Mouse (Mus musculus): ENCODE measurements around the gene Gys2.

DNA sequence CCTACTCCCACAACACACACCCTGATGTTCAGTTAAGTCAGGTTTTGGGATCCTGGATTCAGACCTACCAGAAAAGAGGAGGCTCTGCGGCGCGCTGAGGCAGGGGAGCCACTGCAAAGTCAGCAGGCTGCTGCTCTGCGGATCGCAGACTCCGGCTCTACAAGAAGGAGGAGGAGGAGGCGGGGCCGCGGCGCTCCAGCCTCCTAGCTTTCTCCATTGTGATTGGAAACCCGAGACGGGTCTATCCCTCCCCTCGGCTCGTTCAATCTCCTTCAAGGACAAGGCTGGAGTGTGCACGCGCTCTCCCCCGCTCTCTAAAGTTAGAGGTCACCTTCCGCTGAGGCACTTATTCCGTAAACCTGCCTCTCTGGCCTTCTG lies 34.9 kb upstream of the Gys2 start, which contains the start of gene Ldhb:
- TF ChIP-seq CTCF (IDR thresholded peaks at IDR 0.05; ENCODE audit: low read depth) (no peak), EP300 (IDR thresholded peaks at IDR 0.05; ENCODE audit: low read depth) (no peak)
